Mouse (Mus musculus): ENCODE data around the gene Gm49359. TPM values are rescaled to one million over a fixed set of nuclear protein-coding genes. Genes with fewer than 3 reads are reported as not detected.
"Not testable (repeated sequence)": the region's sequence is repeated elsewhere in the genome, so short reads cannot be mapped to it uniquely, and the experiment has no call there.

Gene Gm49359
- polyA plus RNA-seq (2015; fragmentation: Nextera tagmentation; extraction: Ambion mirVana) = 9.1 and 9.6 TPM in 2 replicates

DNA sequence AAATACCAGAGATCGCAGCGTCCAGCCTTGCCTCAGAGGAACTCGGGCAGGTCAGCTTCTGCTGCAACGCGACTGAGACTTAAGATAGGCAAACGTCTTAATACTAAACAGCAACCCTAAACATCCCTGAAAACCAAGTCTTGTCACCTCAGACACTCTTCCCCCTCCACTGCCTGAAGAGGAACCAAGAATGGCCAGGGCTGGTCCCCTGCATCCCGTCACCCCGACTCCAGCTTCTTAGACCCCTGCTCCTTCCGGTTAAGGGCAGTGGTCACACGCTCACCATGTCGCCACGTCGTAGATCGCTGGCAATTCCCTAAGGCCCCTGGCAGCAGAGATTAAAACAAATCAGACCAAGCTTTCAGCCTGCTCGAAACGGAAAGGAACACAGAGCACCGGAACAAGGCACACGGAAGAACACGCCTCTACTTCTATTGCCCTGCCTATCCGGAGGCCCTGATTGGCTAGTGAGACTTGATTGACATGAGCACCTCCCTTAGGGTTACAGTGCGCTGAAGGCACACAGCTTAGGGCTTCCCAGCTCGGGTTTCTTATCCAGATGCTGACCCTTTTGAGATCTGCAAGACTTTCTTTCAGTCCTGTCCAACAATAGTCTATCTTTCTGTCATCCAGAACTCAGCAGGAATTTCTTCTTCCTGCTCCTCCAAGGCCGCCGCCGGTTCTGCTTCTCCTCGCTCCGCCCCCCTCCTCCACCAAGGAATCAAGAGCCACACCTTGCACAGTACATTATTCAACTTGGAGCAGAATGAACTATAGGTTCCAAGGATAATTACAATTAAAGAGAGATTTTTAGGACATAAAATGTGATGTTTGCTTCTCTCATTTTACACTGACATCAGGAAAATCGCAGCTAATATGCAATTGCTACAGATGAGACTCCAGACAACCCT lies at the start of gene Gm49359:
Gene Gm49359, minus strand, starts transcription at position 409 of the 911 bp plus-strand sequence.
- not testable (repeated sequence) for H3K9me3 ChIP-seq (replicated peaks; ENCODE audit: control insufficient read depth, low read length); H3K4me1 ChIP-seq (ENCODE audit: control insufficient read depth, insufficient read depth, low read length); H3K36me3 ChIP-seq (ENCODE audit: control insufficient read depth, insufficient read depth); H3K27me3 ChIP-seq (ENCODE audit: control insufficient read depth, insufficient read depth, low read length)
- Histone ChIP-seq H3K4me3 (ENCODE audit: low read length) (peak within 1 kb of the TSS; percentile 76), H3K27ac (ENCODE audit: low read length) (peak within 1 kb of the TSS; percentile 81), H3K9ac (ENCODE audit: low read length) (peak within 1 kb of the TSS; percentile 83), H3K4me2 (ENCODE audit: low read depth, low read length) (peak within 1 kb of the TSS; percentile 59)
- peak; percentile 99 for ATAC-seq (replicated peaks; ENCODE audit: extremely low read depth, insufficient read depth, low FRiP score)
- 1% methylated on average over 28 of the region's 28 CpGs for WGBS

DNA sequence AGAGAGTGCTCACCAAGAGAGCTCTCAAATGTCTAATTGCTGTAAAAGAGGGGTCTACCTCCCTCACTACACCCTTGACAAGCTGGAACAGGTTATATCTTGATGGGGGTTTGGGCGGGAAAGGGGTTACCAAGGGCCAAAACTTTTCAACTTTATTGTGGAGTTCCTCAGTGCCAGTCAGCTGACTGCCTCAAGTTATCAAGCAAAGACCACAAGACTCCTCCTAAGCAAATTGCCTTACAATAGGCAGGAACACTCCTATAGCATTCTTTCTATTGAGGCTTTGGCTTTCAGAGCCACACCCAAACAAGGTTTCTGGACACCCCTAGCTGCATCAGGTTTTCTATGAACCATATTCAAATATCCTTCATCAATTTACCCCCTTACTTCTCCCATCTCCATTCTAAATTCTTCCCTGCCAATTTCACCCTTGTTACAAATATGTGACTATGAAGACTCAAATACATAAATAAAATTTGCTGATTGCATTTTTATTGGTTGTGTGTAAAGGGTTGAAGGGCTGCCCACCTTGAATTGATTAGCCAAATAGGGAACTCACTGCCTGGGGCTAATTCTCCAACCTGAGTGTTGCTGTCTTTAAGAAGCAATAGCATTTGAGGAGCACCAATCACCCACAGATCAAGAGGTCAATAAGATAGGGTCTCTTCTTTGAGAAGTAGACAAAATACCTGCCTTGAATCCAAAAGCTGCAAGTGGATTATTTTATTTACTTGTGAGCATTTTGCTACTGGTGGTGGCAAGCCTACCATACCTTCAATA lies 44.2 kb upstream of the Gm49359 start:
- H3K9ac ChIP-seq (ENCODE audit: low read length); H3K27ac ChIP-seq (ENCODE audit: low read length); H3K4me1 ChIP-seq (ENCODE audit: control insufficient read depth, insufficient read depth, low read length); H3K4me3 ChIP-seq (ENCODE audit: low read length); ATAC-seq (replicated peaks; ENCODE audit: extremely low read depth, insufficient read depth, low FRiP score); H3K4me2 ChIP-seq (ENCODE audit: low read depth, low read length); H3K27me3 ChIP-seq (ENCODE audit: control insufficient read depth, insufficient read depth, low read length); H3K9me3 ChIP-seq (replicated peaks; ENCODE audit: control insufficient read depth, low read length); H3K36me3 ChIP-seq (ENCODE audit: control insufficient read depth, insufficient read depth): not testable (repeated sequence)
- WGBS = 81% methylated on average over 1 of the region's 1 CpGs

GRCm38 (mm10) chr13:62472661-62473060 lies 6.0 kb upstream of the Gm49359 start:
- not testable (repeated sequence) for H3K9ac ChIP-seq (ENCODE audit: low read length); H3K27me3 ChIP-seq (ENCODE audit: control insufficient read depth, insufficient read depth, low read length); H3K9me3 ChIP-seq (replicated peaks; ENCODE audit: control insufficient read depth, low read length); H3K27ac ChIP-seq (ENCODE audit: low read length); H3K4me3 ChIP-seq (ENCODE audit: low read length); ATAC-seq (replicated peaks; ENCODE audit: extremely low read depth, insufficient read depth, low FRiP score); H3K4me1 ChIP-seq (ENCODE audit: control insufficient read depth, insufficient read depth, low read length); H3K36me3 ChIP-seq (ENCODE audit: control insufficient read depth, insufficient read depth); H3K4me2 ChIP-seq (ENCODE audit: low read depth, low read length)
- WGBS = 87% methylated on average over 8 of the region's 8 CpGs

- H3K4me3 ChIP-seq (ENCODE audit: low read length); H3K9me3 ChIP-seq (replicated peaks; ENCODE audit: control insufficient read depth, low read length); H3K9ac ChIP-seq (ENCODE audit: low read length); H3K36me3 ChIP-seq (ENCODE audit: control insufficient read depth, insufficient read depth); H3K4me2 ChIP-seq (ENCODE audit: low read depth, low read length); ATAC-seq (replicated peaks; ENCODE audit: extremely low read depth, insufficient read depth, low FRiP score); H3K27me3 ChIP-seq (ENCODE audit: control insufficient read depth, insufficient read depth, low read length); H3K4me1 ChIP-seq (ENCODE audit: control insufficient read depth, insufficient read depth, low read length); H3K27ac ChIP-seq (ENCODE audit: low read length): not testable (repeated sequence)
Measured at GRCm38 (mm10) chr13:62469947-62470346, 3.3 kb upstream of the Gm49359 start.

Small RNAs within 50 kb of the gene (microRNA-seq; reads per million reads assigned to microRNA genes)
- gene Gm22256 = not detected

Other genes starting within 250 kb of the Gm49359 start
- gene Gm3604, start 83.7 kb downstream of the Gm49359 start, polyA plus RNA-seq (2015; fragmentation: Nextera tagmentation; extraction: Ambion mirVana) = 4.0 and 4.6 TPM in 2 replicates
- gene Zfp935, start 91.7 kb upstream of the Gm49359 start, polyA plus RNA-seq (2015; fragmentation: Nextera tagmentation; extraction: Ambion mirVana) = 0.26 TPM in 1 of 2 replicates, not detected in the other
- 11.3 and 14.7 TPM in 2 replicates for gene Zfp934, start 104.4 kb upstream of the Gm49359 start, polyA plus RNA-seq (2015; fragmentation: Nextera tagmentation; extraction: Ambion mirVana)
- 5.9 and 6.5 TPM in 2 replicates for gene 6720489N17Rik, start 157.3 kb upstream of the Gm49359 start, polyA plus RNA-seq (2015; fragmentation: Nextera tagmentation; extraction: Ambion mirVana)

Data from heart, embryonic 16.5 days (tissue).